Mouse (Mus musculus): ENCODE results near the gene Tars2. TPM values are rescaled to one million over a fixed set of nuclear protein-coding genes. Genes with fewer than 3 reads are reported as not detected.
"Not testable (repeated sequence)": the region's sequence is repeated elsewhere in the genome, so short reads cannot be mapped to it uniquely, and the experiment has no call there.

Gene Tars2
- total RNA-seq (2021) = 10 to 100 TPM; 48.2 to 51.7 TPM
- long read RNA-seq, experiment 1, transcript Tars2-201 (18 exons, 2,400 nt) = major isoform, 13 of 34 reads
- long read RNA-seq, experiment 1, partial matches to known transcripts = 5 of 34 reads
- long read RNA-seq, experiment 1, other reads (novel, unspliced or antisense) = 15 of 34 reads
- long read RNA-seq, experiment 2, transcript Tars2-201 (18 exons, 2,400 nt) = major isoform, 38 of 71 reads
- long read RNA-seq, experiment 2, partial matches to known transcripts = 12 of 71 reads
- long read RNA-seq, experiment 2, other reads (novel, unspliced or antisense) = 19 of 71 reads

DNA sequence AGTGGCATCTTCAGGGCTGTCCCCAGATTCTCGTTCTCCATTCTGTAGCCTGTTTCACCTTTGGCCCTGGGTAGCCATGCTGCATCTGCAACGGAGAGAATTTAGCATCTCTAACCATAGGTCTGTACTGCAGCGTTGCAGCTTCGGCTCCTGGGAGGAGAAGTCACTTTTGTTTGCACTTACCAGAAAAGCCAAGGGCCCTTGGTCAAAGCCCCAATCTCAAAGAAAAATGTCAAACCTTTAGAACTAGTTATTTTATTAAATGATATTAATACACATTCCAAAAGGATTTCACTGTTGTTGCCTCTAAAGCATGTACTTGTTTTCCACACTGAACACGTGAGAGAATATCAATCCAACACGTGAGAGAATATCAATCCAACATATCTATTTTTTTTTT lies at the start of gene Tars2:
Gene Tars2, minus strand, starts transcription at position 101 of the 400 bp plus-strand sequence.
- no peak for DNase-seq (ENCODE audit: low spot score in 2 of 2)

GRCm38 (mm10) chr3:95808384-95808783 lies 48.4 kb upstream of the Tars2 start:
- DNase-seq (ENCODE audit: low spot score in 2 of 2) = no peak

- DNase-seq (ENCODE audit: low spot score in 2 of 2) = not testable (repeated sequence)
Observed at GRCm38 (mm10) chr3:95807630-95808029, 47.6 kb upstream of the Tars2 start.

DNA sequence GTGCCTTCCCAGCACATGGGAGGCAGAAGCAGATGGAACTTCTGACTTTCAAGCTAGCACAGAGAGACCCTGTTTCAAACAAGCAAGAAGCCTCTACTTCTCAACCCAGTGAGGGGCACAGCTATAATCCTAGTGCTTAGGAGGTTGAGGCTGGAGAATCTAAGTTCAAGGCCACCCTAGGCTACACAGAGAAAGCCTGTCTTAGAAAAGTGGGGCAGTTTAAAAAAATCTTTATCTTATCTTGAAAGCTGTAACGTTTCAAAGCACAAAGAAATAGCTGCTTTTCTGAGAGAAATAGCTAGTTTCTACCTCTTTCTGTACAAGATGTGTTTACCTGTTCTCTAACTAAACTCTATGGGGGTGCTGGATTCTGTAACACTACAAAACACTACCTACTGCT lies 46.7 kb upstream of the Tars2 start:
- DNase-seq (ENCODE audit: low spot score in 2 of 2) = no peak

- DNase-seq (ENCODE audit: low spot score in 2 of 2) = no peak
Observed at GRCm38 (mm10) chr3:95803851-95804250, 43.8 kb upstream of the Tars2 start.

- no peak for DNase-seq (ENCODE audit: low spot score in 2 of 2)
Observed at GRCm38 (mm10) chr3:95798756-95799155, 38.8 kb upstream of the Tars2 start.

DNA sequence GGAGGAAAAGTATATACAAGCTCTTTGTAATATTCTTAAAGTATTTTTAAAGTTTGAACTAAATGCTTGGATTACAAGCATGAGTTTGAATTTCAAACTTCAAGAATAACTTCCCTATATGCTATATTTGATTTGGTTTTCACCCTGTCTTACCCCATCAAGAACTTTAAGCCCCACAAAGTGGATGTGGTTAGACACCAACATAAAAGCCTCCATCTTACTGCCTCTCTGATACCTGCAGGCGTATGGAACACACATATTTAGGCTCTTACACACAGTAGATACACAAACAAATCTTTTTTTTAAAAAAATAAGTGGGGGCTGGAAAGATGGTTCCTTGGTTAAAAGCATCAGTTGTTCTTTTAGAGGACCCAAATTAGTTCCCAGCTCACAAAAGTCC lies 34.3 kb upstream of the Tars2 start:
- DNase-seq (ENCODE audit: low spot score in 2 of 2) = no peak

DNA sequence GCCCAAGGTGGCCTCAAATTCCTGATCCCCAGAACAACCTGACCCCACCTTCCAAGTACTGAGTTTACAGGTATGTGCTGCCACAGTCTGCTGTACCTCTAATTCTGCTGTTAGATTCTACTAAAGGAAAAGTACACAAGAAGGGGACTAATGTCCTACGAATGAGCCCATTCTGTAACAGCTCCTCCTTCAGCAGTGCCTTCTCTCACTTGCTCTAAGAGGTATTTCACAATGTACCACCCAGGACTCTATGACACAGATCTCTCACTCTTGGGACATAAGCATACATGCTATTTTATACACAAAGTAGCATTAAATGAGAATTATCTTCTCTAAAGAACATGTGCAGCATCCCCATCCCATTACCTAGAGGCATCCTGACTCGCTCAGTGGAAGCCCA lies 33.7 kb upstream of the Tars2 start:
- no peak for DNase-seq (ENCODE audit: low spot score in 2 of 2)

GRCm38 (mm10) chr3:95785501-95785900 lies 25.5 kb upstream of the Tars2 start:
- DNase-seq (ENCODE audit: low spot score in 2 of 2) = no peak

DNA sequence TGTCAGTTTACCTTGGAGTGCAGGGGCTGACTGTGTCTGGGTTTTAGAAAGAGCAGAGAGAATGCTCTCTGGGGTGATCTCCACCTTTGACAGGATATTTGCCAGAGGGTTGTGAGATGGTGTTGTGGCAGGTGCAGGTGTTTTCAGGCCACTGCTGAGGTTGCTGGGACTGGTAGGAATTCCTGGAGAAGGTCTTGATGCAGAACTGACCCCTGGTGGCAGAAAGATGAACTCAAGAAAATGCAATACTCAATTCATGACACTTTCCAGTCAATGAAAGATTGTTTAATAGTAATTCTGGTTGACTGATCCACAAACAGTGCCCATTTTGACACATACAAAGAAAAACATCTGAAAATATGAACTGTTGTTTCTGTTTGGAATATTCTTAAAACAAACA lies 12.0 kb upstream of the Tars2 start:
- no peak for DNase-seq (ENCODE audit: low spot score in 2 of 2)

DNA sequence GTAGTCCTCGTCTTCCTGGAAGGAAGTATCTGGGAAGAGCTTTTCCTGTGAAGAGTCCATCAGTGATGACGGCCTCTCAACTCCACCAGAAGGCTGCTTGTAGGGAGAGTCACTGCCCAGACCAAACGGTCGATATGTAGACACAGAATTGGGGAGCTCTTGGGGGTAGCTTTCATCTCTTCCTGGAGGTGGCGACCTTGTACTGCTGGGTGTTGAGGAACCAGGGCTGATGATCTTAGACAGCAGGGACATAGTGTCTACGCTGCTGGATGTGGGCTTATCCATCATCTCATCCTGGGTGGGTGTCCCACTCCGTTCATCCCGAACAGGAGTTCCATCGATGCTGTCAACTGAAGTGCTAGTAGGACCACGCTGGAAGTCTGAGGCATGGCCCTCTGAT lies 5.5 kb upstream of the Tars2 start:
- no peak for DNase-seq (ENCODE audit: low spot score in 2 of 2)

GRCm38 (mm10) chr3:95763811-95764210 lies 3.8 kb upstream of the Tars2 start:
- no peak for DNase-seq (ENCODE audit: low spot score in 2 of 2)

- DNase-seq (ENCODE audit: low spot score in 2 of 2) = no peak
Observed at GRCm38 (mm10) chr3:95762961-95763360, 3.0 kb upstream of the Tars2 start.

DNA sequence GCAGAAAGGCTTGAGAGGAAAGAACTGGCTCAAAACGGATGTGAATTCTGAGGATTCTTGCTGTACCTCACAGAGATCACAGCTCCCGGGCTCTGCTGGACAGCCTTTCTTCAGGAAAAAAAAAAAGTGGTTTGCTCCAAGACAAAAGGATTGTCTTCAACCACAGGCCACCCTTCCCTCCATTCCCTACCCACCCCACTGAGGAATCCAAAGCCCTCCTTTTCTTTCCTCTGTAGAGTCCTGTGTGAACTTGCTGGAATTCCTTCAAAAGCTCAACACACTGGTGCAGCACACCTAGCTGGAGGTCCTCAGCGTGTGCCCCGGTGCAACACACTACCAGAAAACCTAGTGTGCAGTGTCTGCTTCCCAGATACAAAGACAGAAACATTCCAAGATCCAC lies 1.8 kb upstream of the Tars2 start:
- no peak for DNase-seq (ENCODE audit: low spot score in 2 of 2)

DNA sequence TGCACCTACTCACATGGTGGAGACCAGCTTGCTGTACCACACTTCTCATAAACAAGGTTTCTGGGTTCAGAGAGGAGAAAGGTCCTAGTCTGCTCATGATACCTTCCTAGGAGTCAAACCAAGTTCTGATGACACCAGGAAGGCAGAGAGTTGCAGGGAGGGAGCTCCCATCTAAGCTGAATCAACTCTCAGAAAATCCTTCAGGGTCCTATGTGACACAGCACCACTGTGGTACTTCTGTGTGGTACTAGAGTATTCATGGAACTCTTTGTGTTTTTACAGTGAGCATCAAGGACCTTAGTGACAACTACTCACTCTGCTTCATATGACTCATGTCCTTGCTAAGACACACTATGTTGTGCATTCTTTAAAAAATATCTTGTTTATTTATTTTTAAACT lies 650 bp upstream of the Tars2 start:
- no peak for DNase-seq (ENCODE audit: low spot score in 2 of 2)

DNA sequence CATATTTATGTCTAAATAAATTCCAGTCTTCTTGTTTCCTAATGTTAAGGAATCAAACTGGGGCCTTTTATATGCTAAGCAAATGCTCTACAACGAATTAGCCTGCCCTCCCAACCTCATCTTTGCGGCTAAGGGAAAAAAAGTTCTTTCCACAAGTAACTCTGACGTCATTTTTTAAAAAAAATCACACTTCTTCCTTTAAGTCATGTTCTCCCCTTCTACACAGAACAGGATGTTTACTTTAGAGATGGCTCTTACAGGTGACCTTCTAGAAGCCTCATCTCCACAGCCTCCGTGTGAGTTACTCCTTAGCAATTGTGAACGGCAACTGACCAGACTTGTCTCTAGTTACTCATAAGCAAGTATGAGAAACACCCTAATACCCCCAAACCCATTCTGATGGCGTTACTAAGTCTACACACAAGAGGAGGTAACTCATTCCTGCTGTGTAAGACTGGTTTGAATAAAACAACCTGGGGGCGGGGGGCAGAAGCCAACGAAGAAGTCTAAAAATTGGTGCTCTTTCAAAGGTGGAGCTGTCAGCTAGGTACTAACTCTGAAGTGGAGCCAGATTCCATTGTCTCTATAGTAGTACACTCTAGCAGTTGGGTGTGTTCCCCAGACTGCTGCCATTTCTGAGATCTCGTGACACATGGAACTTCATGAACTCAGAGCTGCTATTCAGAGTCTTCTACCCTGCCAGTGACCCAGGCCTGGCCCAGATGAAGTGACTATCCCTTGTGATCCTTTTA lies 1.4 kb downstream of the Tars2 start:
- DNase-seq (ENCODE audit: low spot score in 2 of 2) = no peak

DNA sequence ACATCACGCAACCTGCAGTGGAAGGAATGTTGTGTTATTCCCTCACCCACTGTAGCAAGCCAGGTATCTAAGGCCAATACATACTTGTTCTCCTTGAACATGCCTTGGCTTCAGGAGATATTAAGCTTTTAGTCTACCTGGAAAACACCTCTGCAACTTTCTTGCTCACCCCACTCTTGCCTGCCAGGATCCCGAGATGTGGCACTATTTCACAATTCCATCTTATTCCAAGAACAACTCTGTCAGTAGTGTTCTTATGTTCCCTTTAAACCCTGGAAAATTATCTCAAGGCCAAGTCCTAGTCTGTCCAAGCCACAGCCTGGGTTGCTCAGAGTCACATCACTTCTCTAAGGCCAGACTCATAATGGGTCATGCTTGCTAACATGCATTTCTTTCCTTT lies 3.2 kb downstream of the Tars2 start:
- DNase-seq (ENCODE audit: low spot score in 2 of 2) = no peak

- DNase-seq (ENCODE audit: low spot score in 2 of 2) = peak; percentile 68 to 81
Observed at GRCm38 (mm10) chr3:95754345-95755206, 5.4 kb downstream of the Tars2 start.

DNA sequence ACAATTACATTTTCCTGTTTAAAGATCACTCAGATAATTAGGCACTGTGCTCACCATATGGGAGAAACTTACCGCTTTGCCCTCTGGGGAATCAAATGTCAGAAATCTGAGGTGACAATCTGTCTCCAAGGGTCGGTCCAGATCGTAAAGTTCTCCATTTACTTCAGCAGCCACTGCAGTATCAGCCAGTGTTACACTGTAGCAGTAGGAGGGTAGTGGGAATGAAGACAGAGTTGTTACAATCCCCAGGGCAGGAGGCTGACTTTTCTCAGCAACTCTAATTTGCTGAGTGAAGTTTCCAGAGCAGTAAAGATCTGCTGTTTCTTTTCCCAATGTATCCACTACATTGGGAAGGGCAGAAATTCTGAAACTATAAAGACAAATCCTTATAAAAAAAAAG lies 7.1 kb downstream of the Tars2 start:
- no peak for DNase-seq (ENCODE audit: low spot score in 2 of 2)

DNA sequence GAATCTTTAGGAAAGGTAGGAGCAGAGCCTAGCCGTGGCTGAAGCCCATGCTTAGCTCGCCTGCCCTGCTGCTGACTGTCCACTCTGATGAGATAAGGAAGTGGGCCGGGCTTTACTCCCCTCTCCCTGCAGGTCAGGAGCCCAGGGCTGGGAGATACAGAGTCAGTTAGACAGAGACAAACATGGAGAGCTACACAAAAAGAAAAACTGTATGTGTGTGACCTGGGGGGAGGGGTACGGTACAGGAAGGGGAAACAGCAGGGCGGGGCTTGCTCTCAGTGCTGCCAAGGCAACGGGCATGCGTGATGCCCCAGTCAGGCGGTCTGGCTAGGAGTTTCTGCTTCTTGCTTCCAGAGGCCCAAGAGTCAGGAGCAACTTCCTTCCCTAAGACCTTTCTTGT lies 19.6 kb downstream of the Tars2 start:
- DNase-seq (ENCODE audit: low spot score in 2 of 2) = no peak

- peak in 1 of 2 experiments; percentile 50 for DNase-seq (ENCODE audit: low spot score in 2 of 2)
Observed at GRCm38 (mm10) chr3:95739353-95740104, 20.5 kb downstream of the Tars2 start, which contains the start of gene Ecm1. Gene Ecm1 (minus strand): TSS chr3:95739569.

Measured in adrenal gland, postnatal 4 days (tissue).